Mouse (Mus musculus): Measurements from ENCODE around the gene Gse1. TPM values are rescaled to one million over a fixed set of nuclear protein-coding genes. Genes with fewer than 3 reads are reported as not detected.

The Gse1 gene
- polyA plus RNA-seq, 1 experiment = 70.4 TPM

GRCm38 (mm10) chr8:120212596-120212995 lies 15.7 kb upstream of the Gse1 start:
- no peak for DNase-seq (ENCODE audit: low read depth)
- TF ChIP-seq CTCF (IDR thresholded peaks at IDR 0.05; ENCODE audit: borderline replicate concordance, extremely low read depth, insufficient read depth, insufficient read length) = no peak
- no peak for TF ChIP-seq POLR2A (IDR thresholded peaks at IDR 0.05; ENCODE audit: borderline replicate concordance, extremely low read depth, insufficient read depth, insufficient read length, poor library complexity, severe bottlenecking)

GRCm38 (mm10) chr8:120213229-120213628 lies 15.0 kb upstream of the Gse1 start:
- no peak for TF ChIP-seq POLR2A (IDR thresholded peaks at IDR 0.05; ENCODE audit: borderline replicate concordance, extremely low read depth, insufficient read depth, insufficient read length, poor library complexity, severe bottlenecking)
- TF ChIP-seq CTCF (IDR thresholded peaks at IDR 0.05; ENCODE audit: borderline replicate concordance, extremely low read depth, insufficient read depth, insufficient read length) = no peak
- no peak for DNase-seq (ENCODE audit: low read depth)

- TF ChIP-seq CTCF (IDR thresholded peaks at IDR 0.05; ENCODE audit: borderline replicate concordance, extremely low read depth, insufficient read depth, insufficient read length) (no peak), POLR2A (IDR thresholded peaks at IDR 0.05; ENCODE audit: borderline replicate concordance, extremely low read depth, insufficient read depth, insufficient read length, poor library complexity, severe bottlenecking) (no peak)
- DNase-seq (ENCODE audit: low read depth) = peak; percentile 72
Observed at GRCm38 (mm10) chr8:120213939-120214338, 14.3 kb upstream of the Gse1 start.

DNA sequence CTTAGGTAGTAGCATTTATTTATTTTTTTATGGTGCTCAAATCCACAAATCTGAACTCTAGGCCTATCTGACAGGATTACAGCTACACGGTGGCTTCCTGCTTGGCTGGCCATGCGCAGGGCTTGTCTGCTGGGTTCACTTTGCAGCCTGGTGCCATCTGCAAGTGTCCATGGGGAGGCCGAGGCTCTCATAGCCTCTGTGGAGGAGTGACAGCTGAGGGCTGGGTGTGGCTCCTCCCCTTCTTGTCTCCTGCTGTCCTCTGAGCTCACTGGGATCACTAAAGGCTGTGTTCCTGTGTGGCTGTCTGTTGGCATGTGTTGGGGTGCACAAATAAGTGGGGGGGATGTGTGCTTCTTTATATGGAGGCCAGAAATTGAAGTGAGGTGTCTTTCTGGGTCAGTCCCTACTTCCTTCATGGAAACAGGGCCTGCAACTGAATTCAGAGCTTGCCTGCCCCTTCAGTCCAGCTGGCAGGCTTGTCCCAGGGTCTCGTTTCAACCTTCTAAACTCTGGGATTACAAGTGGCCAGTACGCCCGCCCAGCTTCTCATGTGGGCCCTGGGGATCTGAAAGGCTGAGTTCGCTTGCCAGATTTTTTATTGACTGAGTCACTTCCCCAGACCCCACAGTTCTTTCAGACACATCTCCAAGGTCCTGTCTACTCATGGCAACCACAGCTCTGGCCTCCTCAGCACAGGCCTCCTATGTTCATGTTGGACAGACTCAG lies 12.7 kb upstream of the Gse1 start:
- DNase-seq (ENCODE audit: low read depth) = peak; percentile 52

DNA sequence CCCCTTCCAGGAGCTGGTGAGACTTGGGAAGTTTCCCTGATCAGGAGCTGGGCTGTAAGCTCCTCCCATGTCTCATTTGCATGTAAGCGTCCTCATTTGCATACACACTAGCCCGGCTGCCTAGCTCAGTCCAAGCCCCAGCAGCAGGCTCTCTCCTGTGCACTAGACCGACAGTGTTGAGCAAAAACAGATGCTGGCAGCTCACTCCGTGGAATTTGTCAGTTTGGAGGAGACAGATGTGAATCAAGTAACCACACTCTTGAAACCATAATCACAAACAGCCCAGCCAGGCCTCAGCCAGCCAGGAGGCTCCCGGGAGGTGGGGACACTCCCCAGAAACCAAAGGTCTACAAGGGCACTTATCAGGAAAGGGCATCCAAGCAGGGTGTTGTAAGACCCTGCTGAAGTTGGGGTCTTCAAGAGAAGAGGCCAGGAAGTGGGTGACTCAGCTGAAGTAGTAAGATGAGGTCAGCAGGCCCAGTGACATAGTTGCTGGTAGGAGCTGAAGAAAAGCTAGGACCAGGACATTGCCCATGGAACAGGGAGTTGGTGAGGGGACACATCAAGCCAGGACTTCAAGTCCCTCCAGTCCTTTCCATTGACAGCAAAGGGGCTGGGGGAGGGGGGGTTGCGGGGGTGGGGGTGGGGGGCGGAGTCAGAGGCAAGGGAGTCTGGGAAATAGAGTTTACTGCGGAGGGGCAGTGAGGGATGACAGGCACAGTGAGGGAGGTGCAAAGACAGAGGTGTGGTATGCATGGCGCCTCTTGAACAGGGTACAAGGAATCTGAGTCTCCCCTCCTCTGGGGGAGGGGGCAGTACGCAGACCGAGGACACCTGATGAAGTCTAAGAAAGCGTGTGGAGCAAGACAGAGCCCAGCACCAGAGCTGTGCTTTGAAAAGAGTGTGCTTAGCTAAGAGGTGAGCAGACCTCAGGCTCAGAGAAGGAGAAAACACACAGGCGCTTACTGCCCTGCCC lies 11.1 kb upstream of the Gse1 start:
- TF ChIP-seq POLR2A (IDR thresholded peaks at IDR 0.05; ENCODE audit: borderline replicate concordance, extremely low read depth, insufficient read depth, insufficient read length, poor library complexity, severe bottlenecking) = no peak
- no peak for TF ChIP-seq CTCF (IDR thresholded peaks at IDR 0.05; ENCODE audit: borderline replicate concordance, extremely low read depth, insufficient read depth, insufficient read length)

More for the DNA sequence above, 12.7 kb upstream of the Gse1 start:
- TF ChIP-seq CTCF (IDR thresholded peaks at IDR 0.05; ENCODE audit: borderline replicate concordance, extremely low read depth, insufficient read depth, insufficient read length) (no peak), POLR2A (IDR thresholded peaks at IDR 0.05; ENCODE audit: borderline replicate concordance, extremely low read depth, insufficient read depth, insufficient read length, poor library complexity, severe bottlenecking) (no peak)

DNA sequence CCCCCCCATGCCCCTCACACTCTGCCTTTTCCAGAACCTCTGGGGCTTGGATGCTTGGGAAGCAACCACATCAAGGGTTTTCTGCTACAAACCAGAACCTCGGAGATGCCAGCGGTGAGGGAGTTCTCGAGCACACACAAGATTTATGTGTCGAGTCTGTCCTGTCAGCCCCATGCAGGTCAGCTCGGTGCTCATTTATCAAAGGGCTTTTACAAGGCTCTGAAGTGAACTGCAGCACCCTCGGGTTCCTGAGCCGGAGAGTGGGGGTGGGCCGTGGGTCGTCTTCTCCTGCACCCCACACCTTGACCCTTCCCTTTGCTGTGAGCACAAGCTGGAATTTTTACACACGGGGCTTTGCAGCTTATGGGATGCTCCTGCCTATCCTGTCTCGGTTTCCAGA lies 5.7 kb upstream of the Gse1 start:
- no peak for DNase-seq (ENCODE audit: low read depth)
- TF ChIP-seq CTCF (IDR thresholded peaks at IDR 0.05; ENCODE audit: borderline replicate concordance, extremely low read depth, insufficient read depth, insufficient read length) (no peak), POLR2A (IDR thresholded peaks at IDR 0.05; ENCODE audit: borderline replicate concordance, extremely low read depth, insufficient read depth, insufficient read length, poor library complexity, severe bottlenecking) (no peak)

More for the DNA sequence above, 11.1 kb upstream of the Gse1 start:
- DNase-seq (ENCODE audit: low read depth) = peak; percentile 92

DNA sequence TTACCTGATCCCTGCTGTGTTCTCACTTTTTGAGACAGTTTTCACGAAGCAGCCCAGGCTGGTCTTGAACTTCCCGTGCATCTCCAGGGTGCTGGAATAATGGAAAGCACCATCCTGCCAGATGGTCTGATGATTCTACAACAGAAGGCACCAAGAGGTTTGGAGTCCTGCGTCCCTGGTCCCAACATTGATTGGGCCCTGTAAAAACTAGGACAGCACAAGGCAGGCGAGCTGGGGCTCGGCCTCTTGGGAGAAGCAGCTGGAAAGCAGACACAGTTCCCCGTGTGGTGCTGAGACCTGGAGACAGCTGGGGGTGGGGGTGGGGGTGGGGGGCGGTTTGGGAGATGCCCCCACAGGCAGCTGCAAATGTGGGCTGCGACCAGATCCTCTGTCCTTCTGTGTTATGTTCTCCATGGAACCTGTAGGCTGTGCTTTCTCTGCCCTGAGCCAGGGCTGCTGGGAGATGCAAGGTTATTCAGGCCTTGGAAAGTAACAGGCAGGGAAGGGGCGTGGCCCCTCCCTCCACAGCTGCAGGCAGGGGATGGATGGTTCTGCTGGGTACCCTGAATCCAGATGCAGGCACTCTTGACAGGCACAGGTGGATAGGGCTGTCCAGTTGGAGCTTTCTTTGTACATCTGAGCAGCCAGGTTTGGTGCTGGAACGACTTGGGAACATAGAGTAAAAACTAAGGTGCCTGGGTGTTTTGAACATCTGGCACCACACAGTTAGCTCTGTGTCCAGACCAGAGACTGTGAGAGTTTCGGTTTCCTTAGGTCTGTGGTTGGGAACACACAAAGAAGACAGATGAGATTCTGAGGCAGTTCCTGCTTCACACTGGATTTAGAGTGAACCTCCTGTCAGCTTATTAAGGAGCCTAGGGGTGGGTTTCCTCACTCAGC lies 3.5 kb upstream of the Gse1 start:
- no peak for DNase-seq (ENCODE audit: low read depth)
- TF ChIP-seq CTCF (IDR thresholded peaks at IDR 0.05; ENCODE audit: borderline replicate concordance, extremely low read depth, insufficient read depth, insufficient read length) = no peak
- no peak for TF ChIP-seq POLR2A (IDR thresholded peaks at IDR 0.05; ENCODE audit: borderline replicate concordance, extremely low read depth, insufficient read depth, insufficient read length, poor library complexity, severe bottlenecking)

GRCm38 (mm10) chr8:120225421-120226151 lies 2.7 kb upstream of the Gse1 start:
- TF ChIP-seq CTCF (IDR thresholded peaks at IDR 0.05; ENCODE audit: borderline replicate concordance, extremely low read depth, insufficient read depth, insufficient read length) (no peak), POLR2A (IDR thresholded peaks at IDR 0.05; ENCODE audit: borderline replicate concordance, extremely low read depth, insufficient read depth, insufficient read length, poor library complexity, severe bottlenecking) (no peak)

GRCm38 (mm10) chr8:120226700-120227577 lies 1.3 kb upstream of the Gse1 start:
- no peak for TF ChIP-seq CTCF (IDR thresholded peaks at IDR 0.05; ENCODE audit: borderline replicate concordance, extremely low read depth, insufficient read depth, insufficient read length)
- TF ChIP-seq POLR2A (IDR thresholded peaks at IDR 0.05; ENCODE audit: borderline replicate concordance, extremely low read depth, insufficient read depth, insufficient read length, poor library complexity, severe bottlenecking) = no peak
- DNase-seq (ENCODE audit: low read depth) = no peak

More at GRCm38 (mm10) chr8:120225421-120226151, 2.7 kb upstream of the Gse1 start:
- peak; percentile 69 for DNase-seq (ENCODE audit: low read depth)

Data from brain, embryonic 14.5 days (tissue).